Mouse (Mus musculus): ENCODE measurements around the gene Steap2. TPM values are rescaled to one million over a fixed set of nuclear protein-coding genes. Genes with fewer than 3 reads are reported as not detected.

Gene Steap2
- polyA plus RNA-seq, 1 experiment: 63.5 TPM

- no peak overlapping the region for H3K27ac ChIP-seq (ENCODE audit: insufficient read depth, low read length)
- H3K4me1 ChIP-seq (ENCODE audit: control insufficient read depth, insufficient read depth, low read length): no peaks in the 10 kb centered on the region
- no peak overlapping the region for H3K4me3 ChIP-seq (ENCODE audit: insufficient read depth, low read length)
- TF ChIP-seq CTCF (IDR thresholded peaks at IDR 0.05; ENCODE audit: borderline replicate concordance, insufficient read depth, low read length): no peak
- TF ChIP-seq POLR2A (IDR thresholded peaks at IDR 0.05; ENCODE audit: low read depth, low read length): no peak
These were observed 55.9 kb downstream of the Steap2 start for GRCm38 (mm10) chr5:5638496-5638895.

GRCm38 (mm10) chr5:5625491-5625890 lies 68.9 kb downstream of the Steap2 start:
- TF ChIP-seq POLR2A (IDR thresholded peaks at IDR 0.05; ENCODE audit: low read depth, low read length) (no peak), CTCF (IDR thresholded peaks at IDR 0.05; ENCODE audit: borderline replicate concordance, insufficient read depth, low read length) (no peak)
- Histone ChIP-seq H3K4me3 (ENCODE audit: insufficient read depth, low read length) (no peak overlapping the region), H3K27ac (ENCODE audit: insufficient read depth, low read length) (peak overlapping the region; percentile 80), H3K4me1 (ENCODE audit: control insufficient read depth, insufficient read depth, low read length) (peaks cover 10% of the 10 kb centered on the region)

- no peak for TF ChIP-seq CTCF (IDR thresholded peaks at IDR 0.05; ENCODE audit: borderline replicate concordance, insufficient read depth, low read length)
- no peak for TF ChIP-seq POLR2A (IDR thresholded peaks at IDR 0.05; ENCODE audit: low read depth, low read length)
- Histone ChIP-seq H3K4me3 (ENCODE audit: insufficient read depth, low read length) (no peak overlapping the region), H3K27ac (ENCODE audit: insufficient read depth, low read length) (no peak overlapping the region), H3K4me1 (ENCODE audit: control insufficient read depth, insufficient read depth, low read length) (peaks cover 5% of the 10 kb centered on the region; the same call in 1 of the 2 replicates)
These were observed 76.0 kb downstream of the Steap2 start for GRCm38 (mm10) chr5:5618329-5618728.

Other genes starting within 250 kb of the Steap2 start
- not detected in 2 replicates for gene 1700015F17Rik, start 215.4 kb downstream of the Steap2 start, polyA plus RNA-seq (2011; ENCODE audit: insufficient read length, low read depth, missing spikeins)
- 29.4 and 29.7 TPM in 2 replicates for gene Cldn12, start 179.6 kb downstream of the Steap2 start, polyA plus RNA-seq (2011; ENCODE audit: insufficient read length, low read depth, missing spikeins)
- gene Gtpbp10, start 135.0 kb downstream of the Steap2 start, polyA plus RNA-seq (2011; ENCODE audit: insufficient read length, low read depth, missing spikeins): 32.0 and 33.0 TPM in 2 replicates
- gene Gm8773, start 120.8 kb downstream of the Steap2 start, polyA plus RNA-seq (2011; ENCODE audit: insufficient read length, low read depth, missing spikeins): 1.8 and 2.6 TPM in 2 replicates
- gene Cfap69, start 30.3 kb downstream of the Steap2 start, polyA plus RNA-seq (2011; ENCODE audit: insufficient read length, low read depth, missing spikeins): 3.6 and 5.0 TPM in 2 replicates
- 29.2 and 33.8 TPM in 2 replicates for gene Steap1, start 54.7 kb upstream of the Steap2 start, polyA plus RNA-seq (2011; ENCODE audit: insufficient read length, low read depth, missing spikeins)